ENCODE assay signal across 9 mouse cellular contexts in the genomic region with DNA sequence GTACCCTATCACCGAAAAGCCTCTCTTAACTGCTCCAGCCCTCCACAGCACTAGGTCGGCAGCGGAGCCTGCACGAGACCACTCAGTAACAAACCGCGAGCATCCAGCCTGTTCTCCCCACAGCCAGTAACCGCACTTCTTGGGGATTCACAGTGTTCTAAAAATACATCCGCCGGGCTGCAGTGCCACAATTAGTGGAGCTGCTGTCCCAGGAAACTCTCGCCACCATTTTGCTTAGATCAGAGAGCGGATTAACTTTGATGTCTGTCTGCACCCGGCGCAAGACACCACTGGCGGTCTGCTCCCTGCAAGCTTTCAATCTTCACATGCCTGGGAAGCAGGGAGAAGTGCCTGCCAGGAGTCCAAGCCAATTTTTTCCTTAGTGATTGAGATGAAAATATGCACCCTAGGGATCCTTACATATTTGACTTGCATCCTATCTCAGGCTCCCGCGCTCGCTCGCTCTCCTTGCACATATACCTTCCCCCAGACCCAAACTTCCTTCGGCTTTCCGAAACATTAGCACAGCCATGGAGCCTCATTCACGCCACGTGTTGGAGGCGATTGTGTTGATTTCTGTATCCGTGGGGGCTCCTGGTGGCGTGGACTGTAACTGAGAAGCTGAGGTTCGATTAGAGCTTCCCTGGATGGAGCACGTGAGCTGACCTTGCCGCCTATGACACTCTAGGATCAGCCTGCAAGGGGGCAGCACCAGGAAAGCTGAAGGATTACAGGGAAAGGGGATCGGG. TPM values are rescaled to one million over a fixed set of nuclear protein-coding genes. Genes with fewer than 3 reads are reported as not detected.
A peak's percentile ranks its signal among the peaks of the same experiment; 100 is the strongest.
DNase-seq lines count a peak whose midpoint lies in the region; ATAC-seq and TF ChIP-seq lines count a peak whose summit lies in the region.
"Had no signal": no experiment of that assay in that cellular context is flagged by ENCODE, and none has a peak within 500 bp of the region (broad histone marks: within the 10 kb centered on the region; RNA-seq: fewer than 3 reads in every experiment).

No protein-coding gene starts in this region.

- peak; percentile 50 for DNase-seq in gastrocnemius, adult 2 months
- no peak for DNase-seq in gastrocnemius, postnatal 4 days (ENCODE audit: low spot score in 2 of 2)
- DNase-seq in CD8-positive naive resting alpha-beta T cell, adult 2 months (ENCODE audit: low read depth in 2 of 2, low spot score in 2 of 2), result peak; percentile 10 to 11
- DNase-seq in hindbrain, embryonic 11.5 days (ENCODE audit: low spot score), result peak; percentile 59
- DNase-seq in spleen, postnatal 36 days (ENCODE audit: low spot score in 2 of 2), result no peak

- no peak for TF ChIP-seq CTCF in gastrocnemius, adult 2 months (IDR thresholded peaks at IDR 0.05)
- TF ChIP-seq CTCF in cortical plate, adult 2 months (IDR thresholded peaks at IDR 0.05; ENCODE audit: extremely low read depth, insufficient read depth, low read length), result no peak

- peak overlapping the region; percentile 81 for H3K27ac ChIP-seq in gastrocnemius, adult 2 months
- no peak overlapping the region for H3K27ac ChIP-seq in cortical plate, adult 2 months (ENCODE audit: insufficient read depth, low read length)
- H3K27ac ChIP-seq in hindbrain, embryonic 11.5 days (ENCODE audit: low read depth, low read length), result no peak overlapping the region
- H3K27ac ChIP-seq in liver, embryonic 12.5 days, result no peak overlapping the region
- H3K27ac ChIP-seq in neural tube, embryonic 14.5 days (ENCODE audit: low read depth, low read length), result no peak overlapping the region; the same call in 1 of the 2 replicates

- no peaks in the 10 kb centered on the region for H3K9me3 ChIP-seq in hindbrain, embryonic 11.5 days (ENCODE audit: control insufficient read depth, low read length)
- H3K9me3 ChIP-seq in liver, embryonic 12.5 days (replicated peaks), result no peaks in the 10 kb centered on the region
- no peaks in the 10 kb centered on the region for H3K9me3 ChIP-seq in neural tube, embryonic 14.5 days (ENCODE audit: control insufficient read depth, low read length)
- H3K9me3 ChIP-seq: G1E had no signal

- 0 out of 2 replicates have a peak, but pooled peaks have one; percentile 12 for TF ChIP-seq POLR2A in cortical plate, adult 2 months (IDR thresholded peaks at IDR 0.05; ENCODE audit: extremely low read depth, insufficient read depth, low read length)

- WGBS in hindbrain, embryonic 11.5 days, result 3% methylated on average over 29 of the region's 29 CpGs
- WGBS in liver, embryonic 12.5 days (ENCODE audit: insufficient replicate concordance), result 4% methylated on average over 29 of the region's 29 CpGs
- WGBS in neural tube, embryonic 14.5 days, result 6% methylated on average over 29 of the region's 29 CpGs

- H3K4me3 ChIP-seq in gastrocnemius, adult 2 months, result peak overlapping the region; percentile 59
- peak overlapping the region; percentile 16 for H3K4me3 ChIP-seq in cortical plate, adult 2 months (ENCODE audit: insufficient read depth, low read length)
- H3K4me3 ChIP-seq in hindbrain, embryonic 11.5 days (ENCODE audit: low read depth, low read length), result peak overlapping the region; percentile 24
- peak overlapping the region; percentile 38 for H3K4me3 ChIP-seq in liver, embryonic 12.5 days
- H3K4me3 ChIP-seq in neural tube, embryonic 14.5 days (ENCODE audit: low read depth, low read length), result peak overlapping the region; percentile 20

- intact Hi-C loops in gastrocnemius, adult 2 months (cut with DNase I), result loop anchor here (2.0 kb wide), 1 partner anchor 43 kb away; no protein-coding TSS in a partner anchor

- ATAC-seq in hindbrain, embryonic 11.5 days (ENCODE audit: low FRiP score), result peak; percentile 64
- ATAC-seq in liver, embryonic 12.5 days, result no peak
- ATAC-seq in neural tube, embryonic 14.5 days (ENCODE audit: low read depth), result peak; percentile 66

- no peaks in the 10 kb centered on the region for H3K36me3 ChIP-seq in hindbrain, embryonic 11.5 days (ENCODE audit: control insufficient read depth, insufficient read depth, low read length)
- H3K36me3 ChIP-seq in liver, embryonic 12.5 days, result no peaks in the 10 kb centered on the region
- H3K36me3 ChIP-seq in neural tube, embryonic 14.5 days (ENCODE audit: control insufficient read depth, insufficient read depth, low read length), result no peaks in the 10 kb centered on the region
- H3K36me3 ChIP-seq: G1E had no signal

- H3K4me1 ChIP-seq in cortical plate, adult 2 months (ENCODE audit: control insufficient read depth, insufficient read depth, low read length), result peaks cover 2% of the 10 kb centered on the region; the same call in 1 of the 2 replicates
- H3K4me1 ChIP-seq in hindbrain, embryonic 11.5 days (replicated peaks; ENCODE audit: control insufficient read depth, insufficient read depth, low read length), result no peaks in the 10 kb centered on the region
- H3K4me1 ChIP-seq in liver, embryonic 12.5 days, result peaks cover 10% of the 10 kb centered on the region; the same call in 1 of the 2 replicates
- H3K4me1 ChIP-seq in neural tube, embryonic 14.5 days (ENCODE audit: control insufficient read depth, insufficient read depth, low read length), result 0 out of 2 replicates have a peak, but pooled peaks cover 5% of the 10 kb centered on the region

- H3K27me3 ChIP-seq in hindbrain, embryonic 11.5 days (ENCODE audit: control insufficient read depth, insufficient read depth, low read length), result no peaks in the 10 kb centered on the region
- peaks cover 51% of the 10 kb centered on the region for H3K27me3 ChIP-seq in liver, embryonic 12.5 days (replicated peaks)
- H3K27me3 ChIP-seq in neural tube, embryonic 14.5 days (ENCODE audit: control insufficient read depth, insufficient read depth, low read length), result 0 out of 2 replicates have a peak, but pooled peaks cover 3% of the 10 kb centered on the region

- H3K9ac ChIP-seq in hindbrain, embryonic 11.5 days (ENCODE audit: low read depth, low read length), result peak overlapping the region; percentile 49; the same call in 1 of the 2 replicates
- H3K9ac ChIP-seq in liver, embryonic 12.5 days, result no peak overlapping the region
- H3K9ac ChIP-seq in neural tube, embryonic 14.5 days (replicated peaks; ENCODE audit: low read depth, low read length), result 0 out of 2 replicates have a peak overlapping the region, but pooled peaks have one; percentile 8

- peak overlapping the region; percentile 56 for H3K4me2 ChIP-seq in hindbrain, embryonic 11.5 days (replicated peaks; ENCODE audit: low read depth, low read length)
- peak overlapping the region; percentile 63 for H3K4me2 ChIP-seq in liver, embryonic 12.5 days
- peak overlapping the region; percentile 79 for H3K4me2 ChIP-seq in neural tube, embryonic 14.5 days (ENCODE audit: low read depth, low read length)

RNA-seq across cellular contexts. Expression of a gene that starts 8.7 kb away (rescaled TPM):
- total RNA-seq in gastrocnemius, adult 2 months (2021), result 10 to 100 TPM; 55.5 to 67.5 TPM
- 10 to 100 TPM; 87.0 to 90.8 TPM for total RNA-seq in gastrocnemius, postnatal 4 days (2021)
- 61.1 and 82.2 TPM in 2 replicates for polyA plus RNA-seq in cortical plate, adult 2 months (2012; rRNA removed)
- polyA plus RNA-seq in hindbrain, embryonic 11.5 days (2014; fragmentation: Nextera tagmentation; extraction: Ambion mirVana), result 66.3 and 69.2 TPM in 2 replicates
- 38.3 and 47.5 TPM in 2 replicates for polyA plus RNA-seq in liver, embryonic 12.5 days (2016; fragmentation: Nextera tagmentation; extraction: Ambion mirVana)
- polyA plus RNA-seq in neural tube, embryonic 14.5 days (2014; fragmentation: Nextera tagmentation; extraction: Ambion mirVana), result 84.6 and 93.4 TPM in 2 replicates

RNA-seq across cellular contexts. Expression of a gene that starts 44.5 kb away (rescaled TPM):
- 10 to 100 TPM; 59.8 to 69.4 TPM for total RNA-seq in gastrocnemius, adult 2 months (2021)
- total RNA-seq in gastrocnemius, postnatal 4 days (2021), result 10 to 100 TPM; 95.0 to 95.4 TPM
- 47.7 and 53.1 TPM in 2 replicates for polyA plus RNA-seq in cortical plate, adult 2 months (2012; rRNA removed)
- 2.7 and 3.7 TPM in 2 replicates for polyA plus RNA-seq in hindbrain, embryonic 11.5 days (2014; fragmentation: Nextera tagmentation; extraction: Ambion mirVana)
- 0.10 and 0.11 TPM in 2 replicates for polyA plus RNA-seq in liver, embryonic 12.5 days (2016; fragmentation: Nextera tagmentation; extraction: Ambion mirVana)
- polyA plus RNA-seq in neural tube, embryonic 14.5 days (2014; fragmentation: Nextera tagmentation; extraction: Ambion mirVana), result 6.5 and 6.8 TPM in 2 replicates
- polyA plus RNA-seq: G1E had no signal

Comparison
In these comparisons a context has a peak if more than half of its experiments do, and no peak if none do; other contexts are left out.
1. DNase-seq: peak in gastrocnemius, adult 2 months (single experiment), CD8-positive naive resting alpha-beta T cell, adult 2 months (2 of 2) and hindbrain, embryonic 11.5 days (single experiment); none in gastrocnemius, postnatal 4 days (0 of 2) and spleen, postnatal 36 days (0 of 2).
2. Peak in every context shown above with its lines, with median percentiles within 50 percentile points of each other: H3K4me3 ChIP-seq and H3K4me2 ChIP-seq.